Mouse (Mus musculus) CH12.LX (cell line): ENCODE measurements around the gene 4930469K13Rik.

Experiments
- CTCF ChIP-seq, 2 experiments: IDR thresholded peaks in 1 of 2; conservative IDR thresholded peaks in 1 of 2; 2 replicates each; pipeline ENCODE4 v1.5.1; 2011 to 2012; ENCODE audit warnings: low read depth in 2 of 2, low read length in 2 of 2, improper control_type of control experiment in 1 of 2, inconsistent platforms in 1 of 2, mild to moderate bottlenecking in 1 of 2, moderate library complexity in 1 of 2
- EP300 ChIP-seq: IDR thresholded peaks from 2 replicates; pipeline ENCODE4 v1.6.1; 2011; ENCODE audit warnings: low read length, improper control_type of control experiment
- MAX ChIP-seq: IDR thresholded peaks from 2 replicates; pipeline ENCODE4 v1.6.1; 2011; ENCODE audit warnings: low read length, improper control_type of control experiment
- RAD21 ChIP-seq: IDR thresholded peaks from 2 replicates; pipeline ENCODE4 v1.6.1; 2011; ENCODE audit warnings: low read depth, mild to moderate bottlenecking, low read length, improper control_type of control experiment, moderate library complexity
- ZKSCAN1 ChIP-seq: IDR thresholded peaks from 2 replicates; pipeline ENCODE4 v1.6.1; 2012; ENCODE audit warnings: low read depth, inconsistent platforms, low read length, improper control_type of control experiment, borderline replicate concordance
- ZMIZ1 ChIP-seq: IDR thresholded peaks from 2 replicates; pipeline ENCODE4 v1.6.1; 2012; ENCODE audit warnings: low read depth, mild to moderate bottlenecking, inconsistent platforms, low read length, improper control_type of control experiment

GRCm38 (mm10) chr11:34034008-34034505, 64.3 kb downstream of the 4930469K13Rik start:
- TF ChIP-seq ZKSCAN1 (no peak), CTCF (conservative IDR thresholded peaks at IDR 0.05 in 1 of 2, IDR thresholded peaks at IDR 0.05 in 1 of 2; ENCODE audit: low read depth in 2 of 2, low read length in 2 of 2) (no peak), EP300 (peak; percentile 47; the same call in 1 of the 2 replicates), ZMIZ1 (no peak), MAX (no peak), RAD21 (no peak; the same call in 1 of the 2 replicates)
